Mouse (Mus musculus): ENCODE data around the gene Ephx4.

GRCm38 (mm10) chr5:107389373-107389772 is 13.2 kb upstream of the Ephx4 start:
- no peak for TF ChIP-seq CTCF (IDR thresholded peaks at IDR 0.05; ENCODE audit: borderline replicate concordance, extremely low read depth, insufficient read depth, insufficient read length)
- TF ChIP-seq POLR2A (IDR thresholded peaks at IDR 0.05; ENCODE audit: borderline replicate concordance, extremely low read depth, insufficient read depth, insufficient read length, poor library complexity, severe bottlenecking), result no peak
